Mouse (Mus musculus): Measurements from ENCODE around the gene Stx1a.

Gene Stx1a

GRCm38 (mm10) chr5:135086871-135087270 lies 63.6 kb downstream of the Stx1a start:
- DNase-seq (ENCODE audit: low spot score): no peak

GRCm38 (mm10) chr5:135089653-135090052 lies 66.4 kb downstream of the Stx1a start, which contains the start of gene Mlxipl:
TSS of gene Mlxipl (plus strand) at chr5:135089890.
- DNase-seq (ENCODE audit: low spot score): no peak
